Mouse (Mus musculus) heart, embryonic 13.5 days (tissue): ENCODE measurements around the gene Olfr1513. TPM values are rescaled to one million over a fixed set of nuclear protein-coding genes. Genes with fewer than 3 reads are reported as not detected.
"Not testable (repeated sequence)": the region's sequence is repeated elsewhere in the genome, so short reads cannot be mapped to it uniquely, and the experiment has no call there.

ENCODE experiments used
- ATAC-seq: fragments of 200-750 bp; cut with Nextera tagmentation; 2 replicates; pipeline ENCODE4 v1.8.0; 2017; ENCODE audit warnings: moderate TSS enrichment; ENCODE audit not compliant: insufficient number of reproducible peaks, low FRiP score, low TSS enrichment; ENCODE audit errors: extremely low read depth
- H3K27ac ChIP-seq: fragments of 300-500 bp; sonication (generic); replicated peaks from 2 replicates; pipeline ENCODE4 v1.5.1; 2015; ENCODE audit warnings: moderate library complexity, mild to moderate bottlenecking, inconsistent platforms
- H3K27me3 ChIP-seq: fragments of 300-500 bp; sonication (generic); replicated peaks from 2 replicates; pipeline ENCODE4 v1.6.1; 2015; ENCODE audit warnings: mild to moderate bottlenecking, inconsistent platforms
- H3K36me3 ChIP-seq: fragments of 300-500 bp; sonication (generic); 2 replicates; pipeline ENCODE4 v1.6.1; 2015; ENCODE audit warnings: mild to moderate bottlenecking, inconsistent platforms
- H3K4me1 ChIP-seq: fragments of 300-500 bp; sonication (generic); 2 replicates; pipeline ENCODE4 v1.6.1; 2015; ENCODE audit warnings: inconsistent platforms
- H3K4me2 ChIP-seq: fragments of 300-500 bp; sonication (generic); 2 replicates; pipeline ENCODE4 v1.6.1; 2015; ENCODE audit warnings: inconsistent platforms, mild to moderate bottlenecking, moderate library complexity
- H3K4me3 ChIP-seq: fragments of 300-500 bp; sonication (generic); 2 replicates; pipeline ENCODE4 v1.5.1; 2015; ENCODE audit warnings: moderate library complexity, mild to moderate bottlenecking, inconsistent platforms
- H3K9ac ChIP-seq: fragments of 300-500 bp; sonication (generic); 2 replicates; pipeline ENCODE4 v1.6.1; 2015; ENCODE audit warnings: inconsistent platforms, mild to moderate bottlenecking, moderate library complexity
- H3K9me3 ChIP-seq: fragments of 300-500 bp; sonication (generic); 2 replicates; pipeline ENCODE4 v1.6.1; 2016; ENCODE audit warnings: inconsistent platforms
- WGBS: fragments of 180-500 bp; shearing (Covaris S2); methylation state at CpG from one replicate; pipeline ENCODE4 v1.1.7; 2015; ENCODE audit warnings: mixed read lengths; 5-methylcytosine and 5-hydroxymethylcytosine counted together
- polyA plus RNA-seq: library from polyadenylated mRNA; unstranded; fragments of >200 nt; fragmentation: Nextera tagmentation; extraction: Ambion mirVana; gene quantifications from 2 replicates; pipeline ENCODE4 v1.2.1, GENCODE M21; 2015

Olfr1513 gene
- polyA plus RNA-seq, 1 experiment from 2014 or later = not detected

DNA sequence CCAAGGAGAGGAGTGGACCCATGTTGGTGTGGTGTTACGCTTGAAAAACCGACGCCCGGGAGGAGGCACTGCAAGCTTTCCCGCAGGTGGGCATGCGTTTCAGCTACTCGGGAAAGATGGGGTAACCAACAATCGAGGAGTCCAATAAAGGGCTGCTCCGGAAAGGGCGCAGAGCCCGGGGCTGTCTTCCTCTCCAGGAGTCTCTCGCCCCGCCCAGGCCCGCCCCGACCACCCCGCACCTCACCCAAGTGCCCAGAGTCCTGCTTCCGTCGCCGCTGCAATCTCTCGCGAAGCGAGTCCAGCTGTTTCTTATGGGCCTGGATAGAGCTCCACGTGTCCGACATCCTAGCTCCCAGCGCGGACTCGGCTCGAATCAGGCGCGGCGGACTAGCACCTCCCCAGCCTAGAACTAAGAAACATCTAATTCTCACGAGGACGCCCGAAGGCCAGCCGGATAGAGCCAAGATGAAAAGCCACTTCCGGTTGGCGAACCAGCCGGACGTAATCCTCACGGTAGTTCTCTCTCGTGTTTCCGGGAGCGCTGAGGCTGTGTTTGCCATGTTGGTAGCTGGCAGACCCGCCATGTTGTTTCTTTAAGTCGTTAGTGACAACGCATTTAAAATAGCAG lies 51.5 kb downstream of the Olfr1513 start, which contains the start of gene Mettl3:
TSS of gene Mettl3 (minus strand) at position 485 of the 628 bp plus-strand sequence.
- WGBS = under 1% methylated on average over 46 of the region's 46 CpGs
- Histone ChIP-seq H3K4me2 (peak within 1 kb of the TSS; percentile 69), H3K9ac (peak within 1 kb of the TSS; percentile 87), H3K9me3 (no peaks in the 10 kb centered on the region), H3K4me3 (peak within 1 kb of the TSS; percentile 71), H3K36me3 (peaks cover 21% of the 10 kb centered on the region), H3K27ac (peak within 1 kb of the TSS; percentile 93), H3K27me3 (no peaks in the 10 kb centered on the region), H3K4me1 (peaks cover 9% of the 10 kb centered on the region)
- ATAC-seq = peak; percentile 85

DNA sequence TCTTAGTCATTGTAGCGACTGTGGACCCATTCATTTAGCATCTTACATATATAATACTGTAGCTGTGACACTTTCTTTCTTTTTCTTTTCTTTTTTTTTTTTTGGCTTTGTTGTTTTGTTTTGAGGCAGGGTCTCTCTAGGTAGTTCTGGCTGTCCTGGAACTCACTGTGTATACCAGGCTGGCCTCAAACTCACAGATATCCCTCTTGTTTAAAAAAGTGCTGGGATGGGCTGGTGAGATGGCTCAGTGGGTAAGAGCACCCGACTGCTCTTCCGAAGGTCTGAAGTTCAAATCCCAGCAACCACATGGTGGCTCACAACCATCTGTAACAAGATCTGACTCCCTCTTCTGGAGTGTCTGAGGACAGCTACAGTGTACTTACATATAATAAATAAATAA lies 52.7 kb downstream of the Olfr1513 start:
- H3K27ac ChIP-seq, H3K4me1 ChIP-seq, ATAC-seq, H3K27me3 ChIP-seq, H3K9ac ChIP-seq, H3K4me3 ChIP-seq, H3K9me3 ChIP-seq: not testable (repeated sequence)
- 93% methylated on average over 3 of the region's 3 CpGs for WGBS
- Histone ChIP-seq H3K36me3 (peaks cover 20% of the 10 kb centered on the region), H3K4me2 (peak overlapping the region; percentile 69; the same call in 1 of the 2 replicates)

Other genes with a start within 250 kb of the Olfr1513 start
- 37.7 and 38.8 TPM in 2 replicates for gene Rpgrip1, start 245.7 kb downstream of the Olfr1513 start, polyA plus RNA-seq
- gene Supt16, start 159.0 kb downstream of the Olfr1513 start, polyA plus RNA-seq = 28.0 and 29.8 TPM in 2 replicates
- gene Chd8, start 98.6 kb downstream of the Olfr1513 start, polyA plus RNA-seq = 17.6 and 18.7 TPM in 2 replicates
- 32.6 and 40.4 TPM in 2 replicates for gene Tox4, start 77.3 kb downstream of the Olfr1513 start, polyA plus RNA-seq
- gene Rab2b, start 76.9 kb downstream of the Olfr1513 start, polyA plus RNA-seq = 13.9 and 16.7 TPM in 2 replicates
- 27.9 and 28.2 TPM in 2 replicates for gene Mettl3, start 51.3 kb downstream of the Olfr1513 start, polyA plus RNA-seq
- 7.3 and 8.3 TPM in 2 replicates for gene Sall2, start 27.6 kb downstream of the Olfr1513 start, polyA plus RNA-seq
- not detected in 2 replicates for gene Olfr1512, start 22.8 kb upstream of the Olfr1513 start, polyA plus RNA-seq
- gene Olfr1511, start 41.0 kb upstream of the Olfr1513 start, polyA plus RNA-seq = not detected in 2 replicates
- gene Olfr1510, start 58.0 kb upstream of the Olfr1513 start, polyA plus RNA-seq = not detected in 2 replicates
- gene Olfr1509, start 86.6 kb upstream of the Olfr1513 start, polyA plus RNA-seq = not detected in 2 replicates
- not detected in 2 replicates for gene Olfr1508, start 111.1 kb upstream of the Olfr1513 start, polyA plus RNA-seq
- not detected in 2 replicates for gene Olfr1507, start 139.3 kb upstream of the Olfr1513 start, polyA plus RNA-seq